18 mouse cellular contexts compared by ENCODE assay signal in genomic region chr5:24931578-24932185, GRCm38 (mm10).
A peak's percentile ranks its signal among the peaks of the same experiment; 100 is the strongest.
DNase-seq lines count a peak whose midpoint lies in the region; ATAC-seq lines count a peak whose summit lies in the region.
"Had no signal": no experiment of that assay in that cellular context is flagged by ENCODE, and none has a peak within 500 bp of the region (broad histone marks: within the 10 kb centered on the region; RNA-seq: fewer than 3 reads in every experiment).

No protein-coding gene starts in this region.

- DNase-seq in adrenal gland, postnatal 14 days: peak; percentile 38
- DNase-seq in adrenal gland, adult (ENCODE audit: inconsistent age in 2 of 2, low spot score in 1 of 2): no peak
- DNase-seq in fat pad, adult 2 months (ENCODE audit: extremely low read depth, low read depth, low spot score): peak; percentile 74
- peak; percentile 34 for DNase-seq in kidney, adult 9 months
- peak; percentile 39 to 63 for DNase-seq in kidney, postnatal 4 days
- DNase-seq in heart, adult 18-20 months: no peak
- DNase-seq: adrenal gland, postnatal 25 days; cerebellum, adult 2 months; gastrocnemius, adult 2 months; right cerebral cortex, postnatal 14 days had no signal

- no peak overlapping the region for H3K9ac ChIP-seq in forebrain, embryonic 13.5 days
- H3K9ac ChIP-seq: embryonic facial prominence, embryonic 12.5 days; limb, embryonic 13.5 days; midbrain, embryonic 13.5 days had no signal

- no peak overlapping the region for H3K27ac ChIP-seq in forebrain, embryonic 13.5 days
- H3K27ac ChIP-seq: embryonic facial prominence, embryonic 12.5 days; gastrocnemius, adult 2 months; limb, embryonic 13.5 days; macrophage; midbrain, embryonic 13.5 days had no signal

- no peaks in the 10 kb centered on the region; the same call in 1 of the 2 replicates for H3K9me3 ChIP-seq in forebrain, embryonic 13.5 days (replicated peaks)
- H3K9me3 ChIP-seq: embryonic facial prominence, embryonic 12.5 days; midbrain, embryonic 13.5 days had no signal

- no peaks in the 10 kb centered on the region for H3K27me3 ChIP-seq in forebrain, embryonic 13.5 days
- H3K27me3 ChIP-seq: embryonic facial prominence, embryonic 12.5 days; limb, embryonic 13.5 days; midbrain, embryonic 13.5 days had no signal

- H3K4me2 ChIP-seq in forebrain, embryonic 13.5 days: no peak overlapping the region
- H3K4me2 ChIP-seq: embryonic facial prominence, embryonic 12.5 days; limb, embryonic 13.5 days; midbrain, embryonic 13.5 days had no signal

- WGBS in forebrain, embryonic 13.5 days: 84% methylated on average over 10 of the region's 10 CpGs

- peaks cover 7% of the 10 kb centered on the region; the same call in 1 of the 2 replicates for H3K4me1 ChIP-seq in forebrain, embryonic 13.5 days
- H3K4me1 ChIP-seq: embryonic facial prominence, embryonic 12.5 days; limb, embryonic 13.5 days; midbrain, embryonic 13.5 days had no signal

- no peaks in the 10 kb centered on the region for H3K36me3 ChIP-seq in forebrain, embryonic 13.5 days (ENCODE audit: poor library complexity, severe bottlenecking)
- H3K36me3 ChIP-seq: embryonic facial prominence, embryonic 12.5 days; G1E; limb, embryonic 13.5 days; midbrain, embryonic 13.5 days had no signal

- no peak for ATAC-seq in forebrain, embryonic 13.5 days
- ATAC-seq in megakaryocyte, adult 5-6 weeks (ENCODE audit: poor library complexity, severe bottlenecking): no peak
- ATAC-seq: CD4-positive, CD25-positive, alpha-beta regulatory T cell, adult 4 months; midbrain, embryonic 13.5 days had no signal

- H3K4me3 ChIP-seq in forebrain, embryonic 13.5 days: no peak overlapping the region
- H3K4me3 ChIP-seq: embryonic facial prominence, embryonic 12.5 days; gastrocnemius, adult 2 months; limb, embryonic 13.5 days; midbrain, embryonic 13.5 days had no signal

Comparison
In these comparisons a context has a peak if more than half of its experiments do, and no peak if none do; other contexts are left out.
1. DNase-seq: peak in adrenal gland, postnatal 14 days (single experiment), fat pad, adult 2 months (single experiment), kidney, adult 9 months (single experiment) and kidney, postnatal 4 days (2 of 2); none in adrenal gland, adult (0 of 2) and heart, adult 18-20 months (0 of 2).